Mouse (Mus musculus) layer of hippocampus, adult 8-10 months (tissue): ENCODE measurements around the gene Adamts7. TPM values are rescaled to one million over a fixed set of nuclear protein-coding genes. Genes with fewer than 3 reads are reported as not detected.

Source experiments
- DNase-seq, 2 experiments: peaks; one replicate each; pipeline ENCODE4 v3.0.0; 2022; ENCODE audit warnings: low spot score in 2 of 2
- total RNA-seq, 4 experiments: library from RNA; stranded (reverse); gene quantifications; 2 replicates each; pipeline ENCODE4 v1.2.4; 2022

The Adamts7 gene
- total RNA-seq, 4 experiments from 2014 or later, result 0.31 to 0.81 (median 0.42) TPM

GRCm38 (mm10) chr9:90197116-90197665 lies 34.3 kb downstream of the Adamts7 start:
- no peak for DNase-seq

GRCm38 (mm10) chr9:90197866-90198383 lies 35.1 kb downstream of the Adamts7 start:
- no peak for DNase-seq

GRCm38 (mm10) chr9:90198531-90199449 lies 35.9 kb downstream of the Adamts7 start:
- DNase-seq, result no peak

- DNase-seq, result no peak
Observed at GRCm38 (mm10) chr9:90199611-90200010, 36.7 kb downstream of the Adamts7 start.

- DNase-seq, result no peak
Observed at GRCm38 (mm10) chr9:90200501-90200900, 37.6 kb downstream of the Adamts7 start.

GRCm38 (mm10) chr9:90201096-90201495 lies 38.2 kb downstream of the Adamts7 start:
- no peak for DNase-seq

- DNase-seq, result no peak
Observed at GRCm38 (mm10) chr9:90201541-90201940, 38.7 kb downstream of the Adamts7 start.

GRCm38 (mm10) chr9:90203233-90203632 lies 40.4 kb downstream of the Adamts7 start:
- no peak for DNase-seq

GRCm38 (mm10) chr9:90204396-90204915 lies 41.6 kb downstream of the Adamts7 start:
- DNase-seq, result no peak

- peak; percentile 61 to 82 for DNase-seq
Observed at GRCm38 (mm10) chr9:90206500-90206899, 43.6 kb downstream of the Adamts7 start.

GRCm38 (mm10) chr9:90207808-90208207 lies 44.9 kb downstream of the Adamts7 start:
- DNase-seq, result no peak

- no peak for DNase-seq
Observed at GRCm38 (mm10) chr9:90208655-90209054, 45.8 kb downstream of the Adamts7 start.

GRCm38 (mm10) chr9:90213127-90213526 lies 50.3 kb downstream of the Adamts7 start:
- no peak for DNase-seq

- no peak for DNase-seq
Observed at GRCm38 (mm10) chr9:90216259-90217001, 53.6 kb downstream of the Adamts7 start.

GRCm38 (mm10) chr9:90217501-90217900 lies 54.6 kb downstream of the Adamts7 start:
- no peak for DNase-seq

GRCm38 (mm10) chr9:90222275-90222674 lies 59.4 kb downstream of the Adamts7 start:
- no peak for DNase-seq

GRCm38 (mm10) chr9:90226081-90226741 lies 63.3 kb downstream of the Adamts7 start:
- peak in 1 of 2 experiments; percentile 36 for DNase-seq

- no peak for DNase-seq
Observed at GRCm38 (mm10) chr9:90226742-90227096, 63.9 kb downstream of the Adamts7 start.

- no peak for DNase-seq
Observed at GRCm38 (mm10) chr9:90227171-90227570, 64.3 kb downstream of the Adamts7 start.

- DNase-seq, result no peak
Observed at GRCm38 (mm10) chr9:90232781-90233690, 70.2 kb downstream of the Adamts7 start.
